ENCODE assay signal across 10 mouse cellular contexts in the genomic region with DNA sequence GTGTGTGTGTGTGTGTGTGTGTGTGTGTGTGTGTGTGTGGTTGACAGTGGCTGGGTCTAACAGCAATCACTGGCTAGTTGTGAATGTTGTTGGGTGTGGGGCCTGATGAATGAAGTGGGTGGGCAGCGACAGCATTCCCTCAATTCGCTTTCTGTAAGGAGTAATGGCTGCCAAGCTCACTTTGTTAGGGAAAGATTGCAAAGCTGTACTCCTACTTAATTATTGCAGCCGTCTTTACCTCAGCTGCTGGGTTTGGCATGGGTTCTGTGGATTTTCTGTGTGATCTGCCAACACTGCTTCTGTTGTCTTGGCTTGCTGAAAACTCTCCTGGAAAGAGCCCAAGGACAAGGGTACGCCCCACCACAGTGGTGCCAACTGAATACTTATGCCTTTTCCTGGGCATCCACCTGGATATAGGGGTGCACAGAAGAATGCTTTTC.
DNase-seq lines count a peak whose midpoint lies in the region; ATAC-seq lines count a peak whose summit lies in the region.
"Had no signal": no experiment of that assay in that cellular context is flagged by ENCODE, and none has a peak within 500 bp of the region (broad histone marks: within the 10 kb centered on the region; RNA-seq: fewer than 3 reads in every experiment).

No protein-coding gene starts in this region.

- no peak overlapping the region for H3K4me3 ChIP-seq in heart, embryonic 12.5 days
- no peak overlapping the region for H3K4me3 ChIP-seq in neural tube, embryonic 15.5 days (replicated peaks)
- no peak overlapping the region for H3K4me3 ChIP-seq in liver, embryonic 12.5 days

- no peak overlapping the region for H3K9ac ChIP-seq in heart, embryonic 12.5 days
- no peak overlapping the region for H3K9ac ChIP-seq in neural tube, embryonic 15.5 days (replicated peaks)
- no peak overlapping the region for H3K9ac ChIP-seq in liver, embryonic 12.5 days
- H3K9ac ChIP-seq: liver, embryonic 14.5 days had no signal

- no peaks in the 10 kb centered on the region for H3K27me3 ChIP-seq in heart, embryonic 12.5 days (replicated peaks)
- H3K27me3 ChIP-seq in neural tube, embryonic 15.5 days (replicated peaks): no peaks in the 10 kb centered on the region
- H3K27me3 ChIP-seq in liver, embryonic 12.5 days (replicated peaks): no peaks in the 10 kb centered on the region
- H3K27me3 ChIP-seq: CH12.LX had no signal

- no peaks in the 10 kb centered on the region for H3K36me3 ChIP-seq in heart, embryonic 12.5 days
- H3K36me3 ChIP-seq in neural tube, embryonic 15.5 days: no peaks in the 10 kb centered on the region
- no peaks in the 10 kb centered on the region for H3K36me3 ChIP-seq in liver, embryonic 12.5 days

- intact Hi-C loops in heart, postnatal 10 days (cut with DNase I): no loop called here

- no peaks in the 10 kb centered on the region for H3K4me1 ChIP-seq in heart, embryonic 12.5 days (replicated peaks)
- H3K4me1 ChIP-seq in neural tube, embryonic 15.5 days: no peaks in the 10 kb centered on the region
- H3K4me1 ChIP-seq in liver, embryonic 12.5 days: no peaks in the 10 kb centered on the region

- no peak for ATAC-seq in heart, embryonic 12.5 days (ENCODE audit: insufficient number of reproducible peaks, low FRiP score)
- ATAC-seq in neural tube, embryonic 15.5 days (ENCODE audit: low FRiP score): peak; percentile 91
- no peak for ATAC-seq in liver, embryonic 12.5 days

- no peak overlapping the region for H3K4me2 ChIP-seq in heart, embryonic 12.5 days
- no peak overlapping the region for H3K4me2 ChIP-seq in neural tube, embryonic 15.5 days
- no peak overlapping the region for H3K4me2 ChIP-seq in liver, embryonic 12.5 days

- WGBS in heart, embryonic 12.5 days: 78% methylated on average over 4 of the region's 4 CpGs
- WGBS in neural tube, embryonic 15.5 days: 66% methylated on average over 4 of the region's 4 CpGs
- 73% methylated on average over 4 of the region's 4 CpGs for WGBS in liver, embryonic 12.5 days (ENCODE audit: insufficient replicate concordance)

- no peaks in the 10 kb centered on the region for H3K9me3 ChIP-seq in heart, embryonic 12.5 days (replicated peaks)
- no peaks in the 10 kb centered on the region for H3K9me3 ChIP-seq in neural tube, embryonic 15.5 days (replicated peaks)
- H3K9me3 ChIP-seq in liver, embryonic 12.5 days (replicated peaks): no peaks in the 10 kb centered on the region

- DNase-seq in heart, postnatal 10 days: peak; percentile 13 to 15
- DNase-seq in cerebellum, postnatal 10 days: peak; percentile 95
- peak; percentile 47 for DNase-seq in layer of hippocampus, adult 9-10 months (ENCODE audit: low spot score)
- no peak for DNase-seq in urinary bladder, postnatal 25 days (ENCODE audit: low spot score)
- no peak for DNase-seq in retina, embryonic 14.5 days (ENCODE audit: low spot score)

- H3K27ac ChIP-seq in heart, embryonic 12.5 days (ENCODE audit: poor library complexity, severe bottlenecking): no peak overlapping the region
- no peak overlapping the region for H3K27ac ChIP-seq in neural tube, embryonic 15.5 days (replicated peaks)
- H3K27ac ChIP-seq in liver, embryonic 12.5 days: no peak overlapping the region
- H3K27ac ChIP-seq: liver, embryonic 14.5 days had no signal

Comparison
In these comparisons a context has a peak if more than half of its experiments do, and no peak if none do; other contexts are left out.
1. DNase-seq: peak in heart, postnatal 10 days (2 of 2), cerebellum, postnatal 10 days (2 of 2) and layer of hippocampus, adult 9-10 months (single experiment); none in urinary bladder, postnatal 25 days (single experiment) and retina, embryonic 14.5 days (single experiment).